Mouse (Mus musculus) thymus, adult 2 months (tissue): Measurements from ENCODE around the gene Etv2. TPM values are rescaled to one million over a fixed set of nuclear protein-coding genes. Genes with fewer than 3 reads are reported as not detected.
A peak's percentile ranks its signal among the peaks of the same experiment; 100 is the strongest.

Experiments
- DNase-seq: peaks from one replicate; pipeline ENCODE4 v3.0.0; 2021
- H3K27ac ChIP-seq: fragments of 200-500 bp; 2 replicates; pipeline ENCODE4 v1.5.1; 2012; ENCODE audit warnings: low read length, control low read depth; ENCODE audit not compliant: control insufficient read depth, insufficient read depth
- H3K27me3 ChIP-seq: fragments of 200-500 bp; 2 replicates; pipeline ENCODE4 v1.6.1; 2012; ENCODE audit warnings: mild to moderate bottlenecking, low read length, moderate library complexity, mixed read lengths; ENCODE audit not compliant: control insufficient read depth, insufficient read depth
- H3K36me3 ChIP-seq: fragments of 200-500 bp; 2 replicates; pipeline ENCODE4 v1.6.1; 2012; ENCODE audit warnings: mild to moderate bottlenecking, low read length, moderate library complexity; ENCODE audit not compliant: control insufficient read depth, insufficient read depth
- H3K4me1 ChIP-seq: fragments of 200-500 bp; replicated peaks from 2 replicates; pipeline ENCODE4 v1.6.1; 2012; ENCODE audit warnings: low read length; ENCODE audit not compliant: control insufficient read depth, insufficient read depth
- H3K4me3 ChIP-seq: fragments of 200-500 bp; 2 replicates; pipeline ENCODE4 v1.5.1; 2012; ENCODE audit warnings: mild to moderate bottlenecking, low read length, control low read depth, moderate library complexity; ENCODE audit not compliant: control insufficient read depth, insufficient read depth
- CTCF ChIP-seq: fragments of 200-500 bp; IDR thresholded peaks from 2 replicates; pipeline ENCODE4 v1.5.1; 2012; ENCODE audit warnings: mild to moderate bottlenecking, control low read depth, low read length, moderate library complexity, borderline replicate concordance; ENCODE audit not compliant: control insufficient read depth, poor library complexity, insufficient read depth; ENCODE audit errors: extremely low read depth
- POLR2A ChIP-seq: fragments of 200-500 bp; IDR thresholded peaks from 2 replicates; pipeline ENCODE4 v1.6.1; 2012; ENCODE audit warnings: mild to moderate bottlenecking, low read length, control low read depth, moderate library complexity; ENCODE audit not compliant: control insufficient read depth, poor library complexity, insufficient read depth; ENCODE audit errors: extremely low read depth
- WGBS: fragments of 180-500 bp; shearing (Covaris S2); methylation state at CpG from one replicate; pipeline ENCODE4 v1.1.7; 2018; 5-methylcytosine and 5-hydroxymethylcytosine counted together
- polyA plus RNA-seq: library from polyadenylated mRNA; depleted of rRNA; stranded (reverse); fragments of >200 nt; gene quantifications from 2 replicates; pipeline ENCODE4 v1.2.3, GENCODE M21; 2012; rRNA removed

Gene Etv2
- polyA plus RNA-seq: 0.13 TPM in 1 of 2 replicates, not detected in the other

GRCm38 (mm10) chr7:30635752-30636151, at the start of gene Etv2:
Etv2 (minus strand) TSS chr7:30635852.
- Histone ChIP-seq H3K4me1 (no peaks in the 10 kb centered on the region), H3K27me3 (peaks cover 20% of the 10 kb centered on the region), H3K36me3 (peaks cover 3% of the 10 kb centered on the region), H3K27ac (no peak within 1 kb of the TSS), H3K4me3 (no peak within 1 kb of the TSS)
- DNase-seq: no peak
- TF ChIP-seq CTCF (no peak), POLR2A (no peak)
- 10% methylated on average over 5 of the region's 5 CpGs for WGBS

- no peaks in the 10 kb centered on the region for H3K36me3 ChIP-seq
- WGBS: 48% methylated on average over 2 of the region's 2 CpGs
- TF ChIP-seq POLR2A: no peak
- no peak for TF ChIP-seq CTCF
- H3K27ac ChIP-seq: no peak overlapping the region
- no peak for DNase-seq
- peaks cover 4% of the 10 kb centered on the region; the same call in 1 of the 2 replicates for H3K4me1 ChIP-seq
- H3K27me3 ChIP-seq: no peaks in the 10 kb centered on the region
- no peak overlapping the region for H3K4me3 ChIP-seq
These were observed 47.8 kb upstream of the Etv2 start for GRCm38 (mm10) chr7:30683425-30683824.

DNA sequence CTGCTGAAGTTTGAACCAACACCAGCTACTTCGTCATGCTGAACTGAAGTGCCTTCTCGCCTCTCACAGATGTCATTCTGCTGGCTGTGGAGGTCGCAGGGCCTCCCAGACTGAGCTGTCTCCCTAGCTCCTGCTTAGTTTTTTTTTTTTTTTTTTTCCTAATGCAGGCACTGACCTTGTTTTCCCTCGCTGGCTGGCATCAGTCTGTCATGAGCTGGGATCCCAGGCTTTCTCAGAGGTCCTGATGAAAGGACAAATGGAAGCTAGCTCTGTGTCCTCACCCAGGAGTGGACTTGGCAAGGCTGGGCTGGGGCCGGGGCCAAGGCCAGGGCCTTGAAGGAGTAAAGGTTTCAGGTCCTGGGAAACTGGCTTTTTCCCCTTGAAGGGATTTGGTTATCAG, 46.2 kb upstream of the Etv2 start:
- Histone ChIP-seq H3K36me3 (no peaks in the 10 kb centered on the region), H3K4me1 (no peaks in the 10 kb centered on the region), H3K27me3 (no peaks in the 10 kb centered on the region), H3K27ac (no peak overlapping the region), H3K4me3 (no peak overlapping the region)
- TF ChIP-seq POLR2A (no peak), CTCF (no peak)
- WGBS: 92% methylated on average over 5 of the region's 5 CpGs
- no peak for DNase-seq

DNA sequence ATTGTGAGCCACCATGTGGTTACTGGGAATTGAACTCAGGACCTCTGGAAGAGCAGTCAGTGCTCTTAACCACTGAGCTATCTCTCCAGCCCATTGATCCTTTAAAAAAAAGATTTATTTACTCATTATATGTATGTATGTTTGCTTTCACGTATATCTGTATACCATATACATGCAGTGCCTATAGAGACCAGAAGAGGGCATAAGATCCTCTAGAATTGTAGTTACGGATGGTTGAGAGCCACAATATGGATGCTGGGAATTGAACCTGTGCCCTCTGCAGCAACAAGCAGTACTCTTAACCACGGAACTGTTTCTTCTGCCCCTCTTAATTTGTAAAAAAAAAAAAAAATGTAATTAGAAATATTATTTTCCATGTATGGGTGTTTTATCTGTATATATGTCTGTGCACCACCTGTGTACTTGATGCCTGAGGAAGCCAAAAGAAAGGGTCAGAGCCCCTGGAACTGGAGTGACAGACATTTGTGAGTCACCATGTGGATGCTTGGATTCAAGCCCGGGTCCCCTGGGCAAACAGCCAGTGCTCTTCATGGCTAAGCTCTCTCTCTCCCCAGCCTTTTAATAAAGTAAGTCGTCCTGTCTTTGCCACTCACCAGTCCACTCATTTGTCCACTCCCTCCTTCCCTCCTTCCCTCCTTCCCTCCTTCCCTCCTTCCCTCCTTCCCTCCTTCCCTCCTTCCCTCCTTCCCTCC, 42.8 kb upstream of the Etv2 start:
- Histone ChIP-seq H3K27ac (no peak overlapping the region), H3K4me1 (no peaks in the 10 kb centered on the region), H3K36me3 (no peaks in the 10 kb centered on the region), H3K4me3 (no peak overlapping the region), H3K27me3 (no peaks in the 10 kb centered on the region)
- WGBS: 88% methylated on average over 5 of the region's 5 CpGs
- no peak for DNase-seq
- TF ChIP-seq CTCF (no peak), POLR2A (no peak)

- H3K27ac ChIP-seq: no peak within 1 kb of the TSS
- DNase-seq: no peak
- TF ChIP-seq POLR2A: no peak
- WGBS: 77% methylated on average over 9 of the region's 9 CpGs
- H3K4me1 ChIP-seq: no peaks in the 10 kb centered on the region
- no peaks in the 10 kb centered on the region for H3K36me3 ChIP-seq
- no peak within 1 kb of the TSS for H3K4me3 ChIP-seq
- H3K27me3 ChIP-seq: no peaks in the 10 kb centered on the region
These were observed 35.8 kb upstream of the Etv2 start, which contains the start of gene Pmis2 for GRCm38 (mm10) chr7:30671480-30671879. Pmis2 (minus strand) TSS chr7:30671605.

DNA sequence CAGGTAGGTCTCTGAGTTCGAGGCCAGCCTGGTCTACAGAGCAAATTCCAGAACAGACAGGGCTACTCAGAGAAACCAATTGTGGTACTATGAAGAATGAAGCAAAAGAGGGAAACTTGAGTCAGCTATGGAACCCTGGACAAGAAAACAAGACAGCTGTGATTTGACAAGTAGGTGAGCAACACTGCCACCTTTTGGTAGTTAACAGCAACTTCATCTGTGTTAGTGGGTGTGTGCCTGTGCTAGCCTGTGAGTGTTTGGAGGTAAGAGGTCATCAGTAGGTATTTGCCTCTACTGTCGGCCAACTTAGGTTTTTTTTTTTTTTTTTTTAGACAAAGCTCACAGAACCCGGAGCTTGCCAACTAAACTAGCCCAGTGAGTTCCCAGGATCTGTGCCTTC, 33.6 kb upstream of the Etv2 start:
- no peaks in the 10 kb centered on the region for H3K36me3 ChIP-seq
- peaks cover 6% of the 10 kb centered on the region for H3K4me1 ChIP-seq
- TF ChIP-seq CTCF (no peak), POLR2A (no peak)
- 42% methylated on average over 3 of the region's 3 CpGs for WGBS
- no peak overlapping the region for H3K27ac ChIP-seq
- no peaks in the 10 kb centered on the region for H3K27me3 ChIP-seq
- H3K4me3 ChIP-seq: no peak overlapping the region
- no peak for DNase-seq

GRCm38 (mm10) chr7:30665321-30665720, 29.7 kb upstream of the Etv2 start:
- no peak for DNase-seq
- H3K27ac ChIP-seq: no peak overlapping the region
- WGBS: 11% methylated on average over 11 of the region's 11 CpGs
- H3K36me3 ChIP-seq: no peaks in the 10 kb centered on the region
- no peak for TF ChIP-seq POLR2A
- H3K27me3 ChIP-seq: no peaks in the 10 kb centered on the region
- peaks cover 6% of the 10 kb centered on the region for H3K4me1 ChIP-seq
- peak overlapping the region; percentile 73 for H3K4me3 ChIP-seq
